Mouse (Mus musculus) limb, embryonic 11.5 days (tissue): ENCODE results near the gene Dusp9. TPM values are rescaled to one million over a fixed set of nuclear protein-coding genes. Genes with fewer than 3 reads are reported as not detected.

Experiments used
- ATAC-seq: fragments of 200-750 bp; cut with Nextera tagmentation; 2 replicates; pipeline ENCODE4 v1.8.0; 2017; ENCODE audit warnings: low read depth; ENCODE audit not compliant: insufficient number of reproducible peaks, low FRiP score, low TSS enrichment
- DNase-seq: peaks from one replicate; pipeline ENCODE4 v3.0.0-alpha.2; 2015; ENCODE audit warnings: low spot score
- H3K27ac ChIP-seq: fragments of 300-500 bp; sonication (generic); replicated peaks from 2 replicates; pipeline ENCODE4 v1.5.1; 2014; ENCODE audit warnings: low read depth, mild to moderate bottlenecking, low read length
- H3K27me3 ChIP-seq: fragments of 300-500 bp; sonication (generic); 2 replicates; pipeline ENCODE4 v1.6.1; 2014; ENCODE audit warnings: mild to moderate bottlenecking, low read length, mixed read lengths; ENCODE audit not compliant: control insufficient read depth, insufficient read depth
- H3K36me3 ChIP-seq: fragments of 300-500 bp; sonication (generic); 2 replicates; pipeline ENCODE4 v1.6.1; 2014; ENCODE audit warnings: mild to moderate bottlenecking, low read length, moderate library complexity, mixed read lengths; ENCODE audit not compliant: control insufficient read depth, insufficient read depth
- H3K4me1 ChIP-seq: fragments of 300-500 bp; sonication (generic); 2 replicates; pipeline ENCODE4 v1.6.1; 2014; ENCODE audit warnings: low read length, mixed read lengths; ENCODE audit not compliant: control insufficient read depth, insufficient read depth
- H3K4me2 ChIP-seq: fragments of 300-500 bp; sonication (generic); 2 replicates; pipeline ENCODE4 v1.6.1; 2014; ENCODE audit warnings: low read depth, mild to moderate bottlenecking, moderate library complexity; ENCODE audit not compliant: severe bottlenecking
- H3K4me3 ChIP-seq: fragments of 300-500 bp; sonication (generic); 2 replicates; pipeline ENCODE4 v1.5.1; 2014; ENCODE audit warnings: low read depth, low read length
- H3K9ac ChIP-seq: fragments of 300-500 bp; sonication (generic); 2 replicates; pipeline ENCODE4 v1.6.1; 2014; ENCODE audit warnings: mild to moderate bottlenecking, low read length
- H3K9me3 ChIP-seq: fragments of 300-500 bp; sonication (generic); 2 replicates; pipeline ENCODE4 v1.6.1; 2016; ENCODE audit warnings: low read length; ENCODE audit not compliant: control insufficient read depth
- WGBS: fragments of 180-500 bp; shearing (Covaris S2); extraction: QIAGEN DNeasy Blood & Tissue Kit; methylation state at CpG from one replicate; pipeline ENCODE4 v1.1.7; 2014; 5-methylcytosine and 5-hydroxymethylcytosine counted together
- polyA plus RNA-seq: library from polyadenylated mRNA; unstranded; fragments of >200 nt; fragmentation: Nextera tagmentation; extraction: Ambion mirVana; gene quantifications from 2 replicates; pipeline ENCODE4 v1.2.1, GENCODE M21; 2014

Dusp9 gene
- polyA plus RNA-seq, 1 experiment from 2014 or later = 28.4 TPM

DNA sequence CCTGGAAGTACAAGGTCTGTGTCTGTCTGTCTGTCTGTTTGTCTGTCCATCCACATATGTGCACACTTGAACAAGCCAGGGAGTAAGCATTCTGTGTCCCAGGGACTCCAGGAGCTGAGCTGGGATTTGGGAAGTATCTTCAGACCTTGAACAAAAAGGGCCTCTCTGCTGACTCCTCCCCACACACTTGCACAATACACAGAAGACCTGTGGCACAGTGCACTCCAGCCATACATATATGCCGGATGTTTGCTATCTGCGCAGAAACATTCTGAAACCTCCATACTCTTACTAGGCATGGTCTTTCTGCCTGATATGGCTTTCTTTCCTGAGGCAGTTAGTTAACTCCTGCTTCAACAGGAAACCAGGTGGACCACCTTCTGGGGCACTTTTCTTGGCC is 19.3 kb upstream of the Dusp9 start:
- no peak overlapping the region for H3K9ac ChIP-seq
- no peak for DNase-seq
- H3K9me3 ChIP-seq = no peaks in the 10 kb centered on the region
- no peak overlapping the region for H3K4me2 ChIP-seq
- no peak overlapping the region for H3K4me3 ChIP-seq
- H3K36me3 ChIP-seq = no peaks in the 10 kb centered on the region
- no peaks in the 10 kb centered on the region for H3K27me3 ChIP-seq
- H3K27ac ChIP-seq = no peak overlapping the region
- H3K4me1 ChIP-seq = no peaks in the 10 kb centered on the region
- ATAC-seq = no peak
- 92% methylated on average over 2 of the region's 2 CpGs for WGBS

DNA sequence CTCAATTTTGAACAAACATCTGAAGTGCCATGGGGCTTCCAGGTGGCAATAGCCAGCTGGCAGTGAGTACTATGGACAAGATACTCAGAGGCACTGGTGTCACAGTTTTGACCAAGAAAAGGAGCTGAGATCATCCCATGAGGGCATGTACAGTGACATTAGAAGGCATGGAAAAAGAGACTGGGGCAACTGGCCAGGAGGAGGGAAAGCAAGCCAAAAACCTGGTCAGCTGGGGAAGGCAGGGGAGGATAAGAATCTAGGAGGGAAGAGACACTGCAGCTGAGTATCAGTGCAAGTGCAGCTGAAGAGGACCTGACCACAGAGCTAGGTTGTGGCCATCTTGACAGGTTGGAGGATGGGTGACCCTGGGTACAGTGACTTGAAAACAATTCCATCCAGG is 12.2 kb upstream of the Dusp9 start:
- H3K27me3 ChIP-seq = no peaks in the 10 kb centered on the region; the same call in none of the 2 replicates

DNA sequence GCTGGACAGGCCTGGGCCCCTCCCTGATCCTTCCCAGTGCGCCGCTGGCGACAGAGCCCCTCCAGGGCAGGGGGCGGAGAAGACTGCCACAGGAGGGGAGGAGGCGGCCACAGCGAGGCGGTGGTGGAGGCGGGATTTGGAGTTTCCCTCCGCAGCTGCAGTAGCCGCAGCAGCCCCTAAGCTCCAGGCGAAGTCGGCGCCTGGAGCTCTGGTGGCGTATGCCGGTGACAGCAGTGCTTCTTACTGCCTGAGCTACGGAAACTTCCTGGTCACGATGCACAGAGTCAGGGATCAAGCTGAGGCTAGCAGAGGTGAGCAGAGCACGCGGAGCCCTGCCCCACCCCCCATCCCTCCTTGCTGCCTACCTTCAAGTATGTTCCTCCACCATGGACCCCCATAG is 3.8 kb upstream of the Dusp9 start:
- Histone ChIP-seq H3K4me2 (peak overlapping the region; percentile 37), H3K4me3 (no peak overlapping the region), H3K27me3 (peaks cover 20% of the 10 kb centered on the region), H3K27ac (no peak overlapping the region), H3K9me3 (no peaks in the 10 kb centered on the region; the same call in 1 of the 2 replicates), H3K9ac (no peak overlapping the region), H3K36me3 (no peaks in the 10 kb centered on the region), H3K4me1 (no peaks in the 10 kb centered on the region)
- WGBS = 27% methylated on average over 18 of the region's 19 CpGs
- ATAC-seq = no peak
- DNase-seq = peak; percentile 43

More for the DNA sequence above, 12.2 kb upstream of the Dusp9 start:
- ATAC-seq (no peak), DNase-seq (no peak)
- Histone ChIP-seq H3K4me1 (no peaks in the 10 kb centered on the region), H3K4me3 (no peak overlapping the region), H3K4me2 (no peak overlapping the region), H3K9ac (no peak overlapping the region), H3K9me3 (no peaks in the 10 kb centered on the region), H3K36me3 (no peaks in the 10 kb centered on the region), H3K27ac (no peak overlapping the region)

DNA sequence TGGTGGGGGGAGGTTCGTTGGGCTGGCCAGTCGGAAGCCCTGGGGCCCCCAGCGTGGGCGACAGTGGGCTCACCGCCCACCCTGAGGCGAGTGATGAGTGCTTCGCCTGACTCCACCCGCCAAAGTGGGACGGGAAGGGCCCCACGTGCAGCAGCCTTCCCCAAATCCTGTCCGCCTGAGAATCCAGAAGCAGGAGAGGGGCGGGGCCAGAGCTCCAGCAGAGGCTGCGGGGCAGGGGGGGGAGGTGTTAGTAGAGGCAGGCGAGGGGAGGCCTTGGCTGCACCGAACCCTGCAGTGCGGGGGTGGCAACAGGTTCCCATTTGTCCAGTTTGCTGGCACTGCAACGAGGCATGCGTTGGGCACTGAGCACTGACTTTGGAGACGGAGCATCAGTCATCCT is 1.8 kb upstream of the Dusp9 start:
- H3K9ac ChIP-seq = no peak overlapping the region
- peaks cover 20% of the 10 kb centered on the region for H3K27me3 ChIP-seq
- H3K9me3 ChIP-seq = no peaks in the 10 kb centered on the region; the same call in 1 of the 2 replicates
- WGBS = 11% methylated on average over 18 of the region's 19 CpGs
- H3K4me2 ChIP-seq = peak overlapping the region; percentile 38
- H3K4me3 ChIP-seq = no peak overlapping the region
- H3K36me3 ChIP-seq = no peaks in the 10 kb centered on the region
- no peak for ATAC-seq
- no peak overlapping the region for H3K27ac ChIP-seq
- no peaks in the 10 kb centered on the region for H3K4me1 ChIP-seq
- DNase-seq = peak; percentile 31

DNA sequence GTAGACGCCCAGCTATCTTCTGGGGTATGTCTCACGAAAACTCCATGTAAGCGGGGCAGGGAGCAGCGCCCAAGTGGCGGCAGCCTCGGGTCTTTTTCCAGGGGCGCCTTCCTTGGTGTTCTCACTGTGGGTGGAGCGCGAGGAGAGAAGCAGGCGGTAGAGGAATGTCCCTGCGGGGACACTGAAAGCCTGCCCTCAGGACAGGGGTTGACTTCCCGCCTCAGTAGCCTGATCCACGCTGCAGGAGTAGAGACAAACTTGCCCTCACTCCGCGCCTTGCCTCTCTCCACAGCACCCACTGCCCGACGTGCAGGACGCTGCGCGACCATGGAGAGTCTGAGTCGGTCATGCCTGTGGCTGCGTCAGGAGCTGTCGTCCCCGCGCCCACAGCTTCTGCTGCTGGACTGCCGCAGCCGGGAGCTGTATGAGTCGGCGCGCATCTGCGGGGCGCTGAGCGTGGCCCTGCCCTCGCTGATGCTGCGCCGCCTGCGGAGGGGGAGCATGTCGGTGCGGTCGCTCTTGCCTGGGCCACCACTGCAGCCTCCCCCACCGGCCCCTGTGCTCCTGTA is 766 bp downstream of the Dusp9 start:
- H3K36me3 ChIP-seq = no peaks in the 10 kb centered on the region
- DNase-seq = peak; percentile 42
- peak overlapping the region; percentile 42 for H3K4me3 ChIP-seq
- H3K9me3 ChIP-seq = no peaks in the 10 kb centered on the region; the same call in 1 of the 2 replicates
- 21% methylated on average over 41 of the region's 41 CpGs for WGBS
- peak overlapping the region; percentile 67 for H3K9ac ChIP-seq
- H3K4me1 ChIP-seq = no peaks in the 10 kb centered on the region
- H3K27me3 ChIP-seq = peaks cover 20% of the 10 kb centered on the region
- ATAC-seq = no peak
- no peak overlapping the region for H3K27ac ChIP-seq
- H3K4me2 ChIP-seq = peak overlapping the region; percentile 60

DNA sequence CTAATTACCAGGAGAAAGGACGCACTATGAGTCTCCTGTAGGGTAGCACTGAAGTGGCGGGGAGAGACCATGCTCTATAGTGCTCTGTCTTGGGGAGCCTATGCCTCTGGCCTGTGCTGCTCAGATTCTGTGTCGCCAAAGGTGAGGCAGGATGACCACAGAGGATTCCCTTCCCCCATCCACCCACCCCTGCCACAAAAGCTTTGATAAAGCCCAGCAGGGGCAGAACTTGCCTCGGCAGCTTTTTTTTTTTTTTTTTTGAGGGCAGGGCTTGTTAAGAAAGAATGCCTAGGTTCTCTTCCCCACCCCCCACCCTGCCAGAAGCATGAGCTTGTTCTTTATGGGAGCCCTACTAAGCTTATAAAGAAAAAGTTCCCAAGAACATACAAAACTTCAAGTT is 5.9 kb downstream of the Dusp9 start:
- no peak for ATAC-seq
- no peak overlapping the region for H3K4me2 ChIP-seq
- no peak overlapping the region for H3K27ac ChIP-seq
- 38% methylated on average over 4 of the region's 4 CpGs for WGBS
- no peaks in the 10 kb centered on the region; the same call in 1 of the 2 replicates for H3K9me3 ChIP-seq
- no peak overlapping the region for H3K4me3 ChIP-seq
- DNase-seq = no peak
- no peaks in the 10 kb centered on the region for H3K4me1 ChIP-seq
- H3K36me3 ChIP-seq = no peaks in the 10 kb centered on the region
- H3K9ac ChIP-seq = no peak overlapping the region
- H3K27me3 ChIP-seq = no peaks in the 10 kb centered on the region

DNA sequence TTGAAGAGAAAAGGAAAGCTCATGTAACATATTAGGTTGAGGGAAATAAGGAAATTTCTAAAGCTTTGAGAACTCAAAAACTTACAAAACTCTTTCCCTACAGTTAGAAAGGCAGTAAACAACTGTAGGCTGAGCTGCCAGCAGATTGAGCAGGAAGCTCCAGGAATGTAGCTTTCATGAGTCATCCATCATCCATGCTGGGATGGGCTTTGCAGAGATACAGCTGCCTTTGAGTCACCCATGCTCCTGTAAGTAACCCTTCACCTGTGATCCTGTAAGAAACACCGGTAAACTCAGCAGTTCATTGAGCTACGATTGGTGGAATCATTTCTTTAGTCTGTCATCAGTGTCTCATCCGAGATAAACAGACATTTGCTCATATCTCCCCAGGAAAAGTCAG is 11.7 kb downstream of the Dusp9 start:
- no peaks in the 10 kb centered on the region for H3K9me3 ChIP-seq
- DNase-seq (no peak), ATAC-seq (no peak)
- no peak overlapping the region for H3K4me3 ChIP-seq
- no peak overlapping the region for H3K27ac ChIP-seq
- no peaks in the 10 kb centered on the region for H3K36me3 ChIP-seq
- H3K4me1 ChIP-seq = no peaks in the 10 kb centered on the region
- 78% methylated on average over 3 of the region's 3 CpGs for WGBS
- H3K27me3 ChIP-seq = no peaks in the 10 kb centered on the region
- H3K9ac ChIP-seq = no peak overlapping the region
- H3K4me2 ChIP-seq = no peak overlapping the region

DNA sequence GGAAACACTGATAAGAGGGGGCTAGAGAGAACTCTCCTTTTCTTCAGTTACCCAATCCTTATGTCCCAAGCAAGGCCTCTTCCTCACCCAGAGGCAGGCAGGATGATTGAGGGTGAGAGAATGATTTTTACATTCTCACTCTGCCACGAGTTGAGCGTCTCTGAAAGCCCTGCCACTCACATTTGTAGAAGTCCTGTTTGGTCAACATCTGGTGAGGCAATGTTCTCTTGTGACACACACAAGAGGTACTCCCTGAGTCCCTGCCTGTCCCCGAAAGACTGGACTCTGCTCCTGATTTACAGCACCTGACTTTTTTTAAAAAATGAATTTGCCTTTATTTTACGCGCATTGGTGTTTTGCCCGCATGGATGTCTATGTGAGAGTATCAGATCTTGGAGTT is 14.2 kb downstream of the Dusp9 start:
- Histone ChIP-seq H3K4me2 (no peak overlapping the region), H3K9me3 (no peaks in the 10 kb centered on the region), H3K27ac (no peak overlapping the region), H3K36me3 (no peaks in the 10 kb centered on the region), H3K9ac (no peak overlapping the region), H3K4me3 (no peak overlapping the region), H3K4me1 (no peaks in the 10 kb centered on the region), H3K27me3 (no peaks in the 10 kb centered on the region)
- no peak for ATAC-seq
- 79% methylated on average over 6 of the region's 6 CpGs for WGBS
- DNase-seq = no peak

DNA sequence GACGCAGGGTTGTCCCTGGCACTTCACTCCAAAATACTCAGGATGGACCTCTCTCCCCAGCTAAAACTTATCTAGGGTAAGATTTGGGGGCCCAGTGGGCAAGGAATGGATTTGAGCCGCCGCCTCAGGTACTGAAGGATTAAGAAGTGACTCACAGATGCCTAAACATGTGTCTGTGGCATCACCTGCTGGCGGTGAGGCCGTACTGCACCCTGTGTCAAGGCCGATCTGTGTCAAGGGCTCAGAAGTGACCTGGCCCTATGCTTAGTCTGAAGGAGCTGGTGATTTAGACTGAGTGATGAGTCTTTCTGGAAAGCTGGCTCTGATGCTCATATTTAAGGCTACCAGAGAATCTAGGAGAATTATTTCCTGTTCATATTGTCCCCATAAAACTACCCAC is 15.0 kb downstream of the Dusp9 start:
- Histone ChIP-seq H3K9ac (no peak overlapping the region), H3K27me3 (no peaks in the 10 kb centered on the region), H3K9me3 (no peaks in the 10 kb centered on the region), H3K4me3 (no peak overlapping the region), H3K4me2 (no peak overlapping the region), H3K4me1 (no peaks in the 10 kb centered on the region), H3K36me3 (no peaks in the 10 kb centered on the region), H3K27ac (no peak overlapping the region)
- ATAC-seq = no peak; the same call in 1 of the 2 replicates
- peak; percentile 81 for DNase-seq
- WGBS = 14% methylated on average over 6 of the region's 6 CpGs
